Mouse (Mus musculus) heart, embryonic 16.5 days (tissue): Measurements from ENCODE around the gene Uvrag. TPM values are rescaled to one million over a fixed set of nuclear protein-coding genes. Genes with fewer than 3 reads are reported as not detected.

Experiments used
- ATAC-seq: fragments of 200-750 bp; cut with Nextera tagmentation; replicated peaks from 2 replicates; pipeline ENCODE4 v1.8.0; 2017; ENCODE audit warnings: moderate number of reproducible peaks; ENCODE audit not compliant: insufficient read depth, low FRiP score; ENCODE audit errors: extremely low read depth
- H3K27ac ChIP-seq: fragments of 300-500 bp; sonication (generic); 2 replicates; pipeline ENCODE4 v1.5.1; 2014; ENCODE audit warnings: mild to moderate bottlenecking, low read length, control low read depth, moderate library complexity
- H3K27me3 ChIP-seq: fragments of 300-500 bp; sonication (generic); 2 replicates; pipeline ENCODE4 v1.6.1; 2014; ENCODE audit warnings: low read length, mixed read lengths; ENCODE audit not compliant: control insufficient read depth, insufficient read depth
- H3K36me3 ChIP-seq: fragments of 300-500 bp; sonication (generic); 2 replicates; pipeline ENCODE4 v1.6.1; 2014; ENCODE audit not compliant: control insufficient read depth, insufficient read depth
- H3K4me1 ChIP-seq: fragments of 300-500 bp; sonication (generic); 2 replicates; pipeline ENCODE4 v1.6.1; 2014; ENCODE audit warnings: low read length, mixed read lengths; ENCODE audit not compliant: control insufficient read depth, insufficient read depth
- H3K4me2 ChIP-seq: fragments of 300-500 bp; sonication (generic); 2 replicates; pipeline ENCODE4 v1.6.1; 2014; ENCODE audit warnings: low read depth, mild to moderate bottlenecking, control low read depth, low read length
- H3K4me3 ChIP-seq: fragments of 300-500 bp; sonication (generic); 2 replicates; pipeline ENCODE4 v1.5.1; 2014; ENCODE audit warnings: mild to moderate bottlenecking, control low read depth, low read length
- H3K9ac ChIP-seq: fragments of 300-500 bp; sonication (generic); 2 replicates; pipeline ENCODE4 v1.6.1; 2014; ENCODE audit warnings: low read length, control low read depth
- H3K9me3 ChIP-seq: fragments of 300-500 bp; sonication (generic); replicated peaks from 2 replicates; pipeline ENCODE4 v1.6.1; 2016; ENCODE audit warnings: low read length; ENCODE audit not compliant: control insufficient read depth
- WGBS: fragments of 180-500 bp; shearing (Covaris S2); extraction: QIAGEN DNeasy Blood & Tissue Kit; methylation state at CpG from one replicate; pipeline ENCODE4 v1.1.7; 2014; 5-methylcytosine and 5-hydroxymethylcytosine counted together
- polyA plus RNA-seq: library from polyadenylated mRNA; unstranded; fragments of >200 nt; fragmentation: Nextera tagmentation; extraction: Ambion mirVana; gene quantifications from 2 replicates; pipeline ENCODE4 v1.2.1, GENCODE M21; 2015

Gene Uvrag
- polyA plus RNA-seq, 1 experiment from 2014 or later, result 16.3 TPM

DNA sequence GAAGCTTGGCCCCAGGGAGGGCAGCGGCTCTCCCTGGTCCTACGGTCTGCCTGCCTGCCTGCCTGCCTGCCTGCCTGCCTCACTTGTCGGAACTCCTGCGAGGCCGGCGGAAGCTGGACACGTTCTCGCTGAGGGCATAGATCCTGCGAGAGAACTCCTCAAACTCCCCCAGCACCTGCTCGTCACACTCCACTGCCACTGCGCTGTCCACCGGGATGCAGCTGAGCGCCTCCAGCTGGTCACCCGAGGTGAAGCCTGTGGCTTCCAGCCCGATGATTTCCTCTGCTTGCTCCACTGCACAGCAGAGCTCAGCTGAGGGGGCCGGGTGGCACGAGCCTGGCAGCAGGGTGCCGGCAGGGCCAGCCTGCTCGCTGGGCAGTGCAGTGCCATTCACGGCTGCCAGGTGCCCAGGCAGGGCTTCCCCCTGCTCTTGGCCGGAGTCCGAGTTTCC lies 253.1 kb downstream of the Uvrag start:
- H3K4me3 ChIP-seq, result no peak overlapping the region
- no peak overlapping the region for H3K9ac ChIP-seq
- no peak overlapping the region for H3K27ac ChIP-seq
- H3K4me1 ChIP-seq, result no peaks in the 10 kb centered on the region
- 72% methylated on average over 22 of the region's 22 CpGs for WGBS
- no peaks in the 10 kb centered on the region for H3K27me3 ChIP-seq
- H3K9me3 ChIP-seq, result no peaks in the 10 kb centered on the region
- H3K4me2 ChIP-seq, result no peak overlapping the region
- ATAC-seq, result no peak
- peaks cover 8% of the 10 kb centered on the region for H3K36me3 ChIP-seq

DNA sequence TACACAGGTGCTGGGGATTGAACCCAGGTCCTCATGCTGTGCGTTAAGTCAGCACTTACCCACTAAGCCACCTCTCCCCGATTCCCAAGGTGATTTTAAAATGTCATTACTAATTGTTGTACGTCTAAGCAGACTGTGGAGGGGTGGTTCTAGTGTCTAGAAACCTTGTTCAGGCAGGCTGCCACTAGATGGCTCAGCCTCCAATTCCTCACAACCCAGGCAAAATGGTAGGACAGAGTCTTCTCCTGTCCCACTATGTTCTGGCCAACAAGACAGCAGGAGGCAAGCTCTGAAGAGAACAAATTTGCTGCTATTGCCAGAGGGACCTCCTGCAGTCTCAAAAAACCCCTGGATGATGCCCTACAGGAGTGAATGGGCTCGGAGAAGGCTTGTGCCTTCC lies 259.1 kb downstream of the Uvrag start:
- ATAC-seq, result no peak
- Histone ChIP-seq H3K9me3 (no peaks in the 10 kb centered on the region), H3K4me3 (no peak overlapping the region), H3K27me3 (no peaks in the 10 kb centered on the region), H3K4me2 (no peak overlapping the region), H3K4me1 (peaks cover 2% of the 10 kb centered on the region; the same call in 1 of the 2 replicates), H3K9ac (no peak overlapping the region), H3K36me3 (no peaks in the 10 kb centered on the region; the same call in 1 of the 2 replicates), H3K27ac (no peak overlapping the region)
- 71% methylated on average over 4 of the region's 4 CpGs for WGBS

DNA sequence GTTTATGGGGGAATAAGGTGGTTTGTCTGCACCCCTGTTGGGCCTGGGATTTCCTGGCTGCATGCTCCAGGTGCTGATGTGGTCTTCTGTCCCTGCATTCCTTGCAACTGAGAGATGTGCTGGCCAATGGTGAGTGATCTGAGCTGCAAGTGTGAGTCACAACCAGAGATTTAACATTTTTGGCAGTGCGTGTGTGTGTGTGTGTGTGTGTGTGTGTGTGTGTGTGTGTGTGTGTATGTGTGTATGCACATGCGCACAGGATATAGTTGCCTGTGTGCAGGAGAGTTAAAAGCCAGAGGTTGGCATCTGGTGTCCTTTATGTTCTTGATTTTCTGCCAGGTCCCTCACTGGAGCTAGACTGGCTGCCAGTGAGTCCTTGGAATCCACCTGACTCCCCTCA lies 261.8 kb downstream of the Uvrag start:
- 72% methylated on average over 2 of the region's 2 CpGs for WGBS
- Histone ChIP-seq H3K9ac (no peak overlapping the region), H3K9me3 (no peaks in the 10 kb centered on the region), H3K27ac (no peak overlapping the region), H3K4me1 (peaks cover 22% of the 10 kb centered on the region), H3K36me3 (no peaks in the 10 kb centered on the region), H3K4me2 (no peak overlapping the region), H3K4me3 (no peak overlapping the region), H3K27me3 (no peaks in the 10 kb centered on the region)
- no peak for ATAC-seq

- Histone ChIP-seq H3K36me3 (no peaks in the 10 kb centered on the region), H3K27ac (no peak overlapping the region), H3K9me3 (no peaks in the 10 kb centered on the region), H3K27me3 (no peaks in the 10 kb centered on the region), H3K4me3 (no peak overlapping the region), H3K4me2 (no peak overlapping the region), H3K9ac (peak overlapping the region; percentile 10; the same call in 1 of the 2 replicates), H3K4me1 (peaks cover 24% of the 10 kb centered on the region)
- ATAC-seq, result no peak
- WGBS, result 40% methylated on average over 13 of the region's 13 CpGs
Observed at GRCm38 (mm10) chr7:98876119-98876518, 264.8 kb downstream of the Uvrag start.

DNA sequence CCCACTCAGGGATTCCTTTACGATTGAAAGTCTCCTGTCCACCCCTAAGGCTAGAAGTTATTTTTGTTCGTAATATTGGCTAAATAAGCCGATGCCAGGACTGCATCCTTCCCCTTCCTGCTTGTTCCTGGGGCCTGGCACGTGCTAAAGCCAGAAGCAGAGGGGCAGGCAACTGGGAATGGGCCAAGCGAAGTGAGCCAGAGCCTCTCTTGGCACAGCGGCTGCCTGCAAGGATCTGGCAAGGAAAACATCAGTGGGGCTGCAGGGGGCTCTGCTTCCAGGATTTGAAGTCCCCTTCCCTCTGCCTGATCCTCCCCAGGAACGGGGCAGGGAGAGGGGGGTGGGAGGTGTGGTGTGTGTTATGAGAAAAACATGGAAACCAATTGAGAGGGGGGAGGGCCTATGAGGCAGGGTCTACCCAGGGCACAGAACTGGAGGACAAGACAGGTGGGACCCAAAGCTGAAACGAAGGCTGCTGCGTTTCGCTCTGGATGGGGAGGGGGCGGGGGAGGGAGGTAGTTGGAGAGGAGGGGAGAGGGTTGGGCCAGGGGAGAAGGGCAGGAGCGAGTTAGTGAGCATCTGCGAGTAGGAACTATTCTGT lies 265.5 kb downstream of the Uvrag start:
- Histone ChIP-seq H3K9me3 (no peaks in the 10 kb centered on the region), H3K4me3 (no peak overlapping the region), H3K27ac (peak overlapping the region; percentile 19; the same call in 1 of the 2 replicates), H3K36me3 (no peaks in the 10 kb centered on the region), H3K4me1 (peaks cover 30% of the 10 kb centered on the region), H3K4me2 (peak overlapping the region; percentile 17; the same call in 1 of the 2 replicates), H3K27me3 (no peaks in the 10 kb centered on the region), H3K9ac (peak overlapping the region; percentile 22; the same call in 1 of the 2 replicates)
- WGBS, result 30% methylated on average over 13 of the region's 13 CpGs
- ATAC-seq, result peak; percentile 21; the same call in 1 of the 2 replicates

DNA sequence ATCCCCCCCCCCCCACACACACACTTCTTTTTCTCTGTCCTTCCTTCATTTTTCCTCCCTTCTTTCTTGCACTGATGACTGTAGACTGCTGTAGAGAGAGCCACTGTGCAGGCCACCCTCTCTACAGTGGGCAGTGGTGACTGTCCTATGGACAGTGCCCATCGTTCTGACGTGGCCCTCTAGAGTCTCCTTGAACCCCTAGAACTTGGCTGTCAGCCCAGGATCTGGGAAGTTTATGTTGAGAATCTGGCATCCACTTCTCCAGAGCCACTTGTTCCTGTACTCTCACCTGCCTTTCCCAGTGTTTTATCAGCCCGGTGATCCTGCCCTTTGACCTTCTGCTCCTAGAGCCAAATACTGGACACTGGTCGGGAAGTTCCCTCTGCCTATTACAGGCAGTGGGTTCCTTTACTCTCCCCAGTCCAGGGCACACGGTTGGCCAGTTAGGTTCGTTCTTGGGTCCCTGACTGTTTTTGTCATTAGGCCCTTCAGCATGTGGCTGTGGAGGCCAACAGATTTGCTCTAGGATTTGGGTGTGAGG lies 266.5 kb downstream of the Uvrag start:
- no peaks in the 10 kb centered on the region for H3K36me3 ChIP-seq
- H3K27me3 ChIP-seq, result no peaks in the 10 kb centered on the region
- H3K9me3 ChIP-seq, result no peaks in the 10 kb centered on the region
- H3K4me1 ChIP-seq, result peaks cover 30% of the 10 kb centered on the region
- no peak overlapping the region for H3K4me2 ChIP-seq
- ATAC-seq, result 0 out of 2 replicates have a peak, but pooled peaks have one; percentile 54
- H3K27ac ChIP-seq, result peak overlapping the region; percentile 52; the same call in 1 of the 2 replicates
- no peak overlapping the region for H3K4me3 ChIP-seq
- WGBS, result 36% methylated on average over 6 of the region's 6 CpGs
- no peak overlapping the region for H3K9ac ChIP-seq

DNA sequence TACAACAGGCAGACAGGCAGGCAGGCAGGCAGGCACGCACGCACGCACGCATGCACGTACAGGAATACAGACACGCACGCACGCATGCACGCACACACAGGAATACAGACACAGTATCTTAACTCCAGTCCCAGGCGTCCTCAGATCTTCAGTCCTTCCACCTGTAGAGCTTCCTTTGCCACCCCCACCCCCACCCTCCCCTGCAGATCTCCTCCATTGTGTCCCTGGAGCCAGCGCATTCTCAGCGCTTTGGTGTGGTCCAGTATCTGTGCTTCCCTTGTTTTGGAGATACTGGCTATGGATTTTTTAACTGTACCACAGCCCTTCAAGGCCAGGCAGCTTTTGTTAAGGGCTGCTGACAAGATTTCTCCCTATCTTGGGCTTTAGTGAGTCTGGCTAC lies 267.6 kb downstream of the Uvrag start:
- no peaks in the 10 kb centered on the region for H3K36me3 ChIP-seq
- H3K4me2 ChIP-seq, result no peak overlapping the region
- ATAC-seq, result no peak
- H3K4me3 ChIP-seq, result no peak overlapping the region
- peaks cover 30% of the 10 kb centered on the region for H3K4me1 ChIP-seq
- H3K27ac ChIP-seq, result no peak overlapping the region
- 86% methylated on average over 12 of the region's 12 CpGs for WGBS
- no peaks in the 10 kb centered on the region for H3K27me3 ChIP-seq
- no peaks in the 10 kb centered on the region for H3K9me3 ChIP-seq
- no peak overlapping the region for H3K9ac ChIP-seq

- no peak overlapping the region for H3K4me2 ChIP-seq
- no peaks in the 10 kb centered on the region for H3K9me3 ChIP-seq
- WGBS, result 59% methylated on average over 12 of the region's 12 CpGs
- no peak overlapping the region for H3K27ac ChIP-seq
- H3K9ac ChIP-seq, result no peak overlapping the region
- H3K27me3 ChIP-seq, result no peaks in the 10 kb centered on the region
- no peak for ATAC-seq
- peaks cover 42% of the 10 kb centered on the region for H3K4me1 ChIP-seq
- no peak overlapping the region for H3K4me3 ChIP-seq
- H3K36me3 ChIP-seq, result no peaks in the 10 kb centered on the region
Observed at GRCm38 (mm10) chr7:98871882-98872281, 269.1 kb downstream of the Uvrag start.

DNA sequence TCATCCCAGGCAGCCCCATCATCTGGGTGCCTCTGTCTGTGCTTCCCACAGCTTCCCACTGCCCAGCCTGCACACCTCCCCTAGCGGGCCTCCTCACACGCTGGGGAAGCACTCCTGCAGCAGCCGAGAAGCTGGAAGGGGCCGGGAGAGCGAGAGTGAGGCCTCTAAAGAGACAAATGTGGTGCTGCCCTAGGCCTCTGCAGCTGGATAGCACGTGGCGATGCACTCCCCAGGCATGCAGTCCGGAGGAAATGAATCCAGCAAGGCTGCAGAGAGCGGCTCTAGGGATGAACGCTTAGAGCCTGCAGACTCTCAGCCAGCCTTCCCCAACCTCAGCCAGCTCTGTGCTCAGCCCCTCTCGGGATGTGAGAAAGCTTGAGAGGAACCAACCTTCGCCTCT lies 270.1 kb downstream of the Uvrag start:
- no peaks in the 10 kb centered on the region for H3K27me3 ChIP-seq
- H3K36me3 ChIP-seq, result no peaks in the 10 kb centered on the region
- H3K27ac ChIP-seq, result no peak overlapping the region
- no peaks in the 10 kb centered on the region for H3K9me3 ChIP-seq
- 23% methylated on average over 12 of the region's 12 CpGs for WGBS
- H3K9ac ChIP-seq, result 0 out of 2 replicates have a peak overlapping the region, but pooled peaks have one; percentile 2
- no peak overlapping the region for H3K4me2 ChIP-seq
- ATAC-seq, result no peak
- H3K4me3 ChIP-seq, result no peak overlapping the region
- peaks cover 38% of the 10 kb centered on the region for H3K4me1 ChIP-seq
